14 mouse cellular contexts compared by ENCODE assay signal in genomic region chr7:78690956-78691355, GRCm38 (mm10). TPM values are rescaled to one million over a fixed set of nuclear protein-coding genes. Genes with fewer than 3 reads are reported as not detected.
DNase-seq lines count a peak whose midpoint lies in the region; ATAC-seq and TF ChIP-seq lines count a peak whose summit lies in the region.
"Had no signal": no experiment of that assay in that cellular context is flagged by ENCODE, and none has a peak within 500 bp of the region (broad histone marks: within the 10 kb centered on the region; RNA-seq: fewer than 3 reads in every experiment).

No protein-coding gene starts in this region.

- H3K36me3 ChIP-seq in kidney, embryonic 15.5 days: no peaks in the 10 kb centered on the region
- H3K36me3 ChIP-seq in C2C12 (ENCODE audit: control insufficient read depth, insufficient read depth): no peaks in the 10 kb centered on the region
- H3K36me3 ChIP-seq in thymus, adult 2 months (ENCODE audit: control insufficient read depth, insufficient read depth, low read length): no peaks in the 10 kb centered on the region
- H3K36me3 ChIP-seq in midbrain, embryonic 16.5 days (ENCODE audit: control insufficient read depth, insufficient read depth, low read length): no peaks in the 10 kb centered on the region
- H3K36me3 ChIP-seq: forebrain, embryonic 10.5 days; limb, embryonic 15.5 days; lung, embryonic 15.5 days; midbrain, embryonic 10.5 days had no signal

- intact Hi-C loops in left cerebral cortex, postnatal 25 days (cut with DNase I): loop anchor here (1.0 to 5.0 kb wide), 4 partner anchors 23 to 93 kb away; no protein-coding TSS in a partner anchor

- no peak overlapping the region for H3K4me2 ChIP-seq in kidney, embryonic 15.5 days
- H3K4me2 ChIP-seq in midbrain, embryonic 16.5 days (ENCODE audit: low read length): no peak overlapping the region
- H3K4me2 ChIP-seq: limb, embryonic 15.5 days; lung, embryonic 15.5 days had no signal

- no peak overlapping the region for H3K27ac ChIP-seq in kidney, embryonic 15.5 days
- no peak overlapping the region for H3K27ac ChIP-seq in thymus, adult 2 months (ENCODE audit: control insufficient read depth, insufficient read depth, low read length)
- no peak overlapping the region for H3K27ac ChIP-seq in midbrain, embryonic 16.5 days (ENCODE audit: low read length)
- H3K27ac ChIP-seq: forebrain, embryonic 10.5 days; limb, embryonic 15.5 days; lung, embryonic 15.5 days; midbrain, embryonic 10.5 days had no signal

- DNase-seq in kidney, postnatal 4 days: peak; percentile 12 to 46
- peak; percentile 89 for DNase-seq in brain, adult 2 months (ENCODE audit: low read depth, low spot score)
- peak; percentile 39 to 89 for DNase-seq in left cerebral cortex, postnatal 25 days (ENCODE audit: low spot score in 2 of 2)
- DNase-seq in urinary bladder, postnatal 25 days (ENCODE audit: low spot score): no peak
- no peak for DNase-seq in thymus, adult 2 months
- DNase-seq: cerebellum, adult 11-12 months had no signal

- no peaks in the 10 kb centered on the region for H3K79me3 ChIP-seq in C2C12 (ENCODE audit: low read depth)

- no peaks in the 10 kb centered on the region for H3K4me1 ChIP-seq in kidney, embryonic 15.5 days
- H3K4me1 ChIP-seq in thymus, adult 2 months (replicated peaks; ENCODE audit: control insufficient read depth, insufficient read depth, low read length): peaks cover 5% of the 10 kb centered on the region; the same call in 1 of the 2 replicates
- H3K4me1 ChIP-seq in midbrain, embryonic 16.5 days (ENCODE audit: control insufficient read depth, insufficient read depth, low read length): no peaks in the 10 kb centered on the region
- H3K4me1 ChIP-seq: forebrain, embryonic 10.5 days; limb, embryonic 15.5 days; lung, embryonic 15.5 days; midbrain, embryonic 10.5 days had no signal

- no peak overlapping the region for H3K9ac ChIP-seq in kidney, embryonic 15.5 days
- H3K9ac ChIP-seq in midbrain, embryonic 16.5 days (ENCODE audit: low read depth, low read length): no peak overlapping the region
- H3K9ac ChIP-seq: limb, embryonic 15.5 days; lung, embryonic 15.5 days had no signal

- H3K79me2 ChIP-seq in C2C12 (ENCODE audit: control insufficient read depth, insufficient read depth): no peaks in the 10 kb centered on the region

- H3K27me3 ChIP-seq in kidney, embryonic 15.5 days: no peaks in the 10 kb centered on the region
- no peaks in the 10 kb centered on the region for H3K27me3 ChIP-seq in C2C12 (ENCODE audit: control insufficient read depth, insufficient read depth, insufficient read length)
- H3K27me3 ChIP-seq in thymus, adult 2 months (ENCODE audit: control insufficient read depth, insufficient read depth, low read length): no peaks in the 10 kb centered on the region
- H3K27me3 ChIP-seq in midbrain, embryonic 16.5 days (ENCODE audit: control insufficient read depth, insufficient read depth, low read depth, low read length): no peaks in the 10 kb centered on the region
- H3K27me3 ChIP-seq: limb, embryonic 15.5 days; lung, embryonic 15.5 days had no signal

- ATAC-seq in kidney, embryonic 15.5 days (replicated peaks; ENCODE audit: low FRiP score): no peak
- ATAC-seq in midbrain, embryonic 16.5 days: no peak
- ATAC-seq: hindbrain, embryonic 16.5 days had no signal

- TF ChIP-seq CTCF in C2C12 (IDR thresholded peaks at IDR 0.05; ENCODE audit: control insufficient read depth, insufficient read depth, insufficient read length): no peak
- no peak for TF ChIP-seq CTCF in thymus, adult 2 months (IDR thresholded peaks at IDR 0.05; ENCODE audit: borderline replicate concordance, control insufficient read depth, extremely low read depth, insufficient read depth, low read length, poor library complexity)

- 42% methylated on average over 3 of the region's 3 CpGs for WGBS in kidney, embryonic 15.5 days
- WGBS in thymus, adult 2 months: 91% methylated on average over 3 of the region's 3 CpGs
- WGBS in midbrain, embryonic 16.5 days: 66% methylated on average over 3 of the region's 3 CpGs

- no peak for TF ChIP-seq POLR2A in thymus, adult 2 months (IDR thresholded peaks at IDR 0.05; ENCODE audit: control insufficient read depth, extremely low read depth, insufficient read depth, low read length, poor library complexity)

- no peak overlapping the region for H3K4me3 ChIP-seq in kidney, embryonic 15.5 days (replicated peaks)
- H3K4me3 ChIP-seq in C2C12 (ENCODE audit: insufficient read depth, poor library complexity, severe bottlenecking): no peak overlapping the region
- no peak overlapping the region for H3K4me3 ChIP-seq in thymus, adult 2 months (ENCODE audit: control insufficient read depth, insufficient read depth, low read length)
- H3K4me3 ChIP-seq in midbrain, embryonic 16.5 days (ENCODE audit: low read depth, low read length): no peak overlapping the region
- H3K4me3 ChIP-seq: forebrain, embryonic 10.5 days; limb, embryonic 15.5 days; lung, embryonic 15.5 days; midbrain, embryonic 10.5 days had no signal

- H3K9me3 ChIP-seq in kidney, embryonic 15.5 days (replicated peaks): no peaks in the 10 kb centered on the region
- no peaks in the 10 kb centered on the region for H3K9me3 ChIP-seq in midbrain, embryonic 16.5 days (replicated peaks; ENCODE audit: control insufficient read depth, low read length, poor library complexity, severe bottlenecking)
- H3K9me3 ChIP-seq: forebrain, embryonic 10.5 days; limb, embryonic 15.5 days; lung, embryonic 15.5 days; midbrain, embryonic 10.5 days had no signal

- no peak overlapping the region for H3ac ChIP-seq in C2C12 (ENCODE audit: control insufficient read depth, insufficient read length, low read depth)

TF ChIP-seq in C2C12, 6 proteins besides CTCF, POLR2A, EP300 and RAD21:
- no peak for TF ChIP-seq FOSL1 (IDR thresholded peaks at IDR 0.05; ENCODE audit: insufficient read depth, low read length, poor library complexity, severe bottlenecking)
- TF ChIP-seq USF1 (IDR thresholded peaks at IDR 0.05; ENCODE audit: low read depth): no peak
- TF ChIP-seq CEBPB (IDR thresholded peaks at IDR 0.05; ENCODE audit: low read depth): peak; percentile 28
- TF ChIP-seq MAX (IDR thresholded peaks at IDR 0.05): no peak

RNA-seq across cellular contexts. Expression of gene Ntrk3, which starts 46.9 kb away (rescaled TPM):
- 3.2 and 4.4 TPM in 2 replicates for polyA plus RNA-seq in kidney, embryonic 15.5 days (2015; fragmentation: Nextera tagmentation; extraction: Ambion mirVana)
- polyA plus RNA-seq in C2C12 (2012; fragmentation: generic; extraction: Trizol): 0.04 TPM
- total RNA-seq in left cerebral cortex, postnatal 25 days (2021): 100 to 1,000 TPM; 149 to 159 TPM
- 52.2 and 54.7 TPM in 2 replicates for polyA plus RNA-seq in thymus, adult 2 months (2012; rRNA removed)
- polyA plus RNA-seq in midbrain, embryonic 16.5 days (2015; fragmentation: Nextera tagmentation; extraction: Ambion mirVana): 21.7 and 24.7 TPM in 2 replicates

Comparison
In these comparisons a context has a peak if more than half of its experiments do, and no peak if none do; other contexts are left out.
1. DNase-seq: peak in kidney, postnatal 4 days (2 of 2), brain, adult 2 months (single experiment) and left cerebral cortex, postnatal 25 days (2 of 2); none in urinary bladder, postnatal 25 days (single experiment) and thymus, adult 2 months (single experiment).